Mouse (Mus musculus) urinary bladder, postnatal 4 days (tissue): ENCODE measurements around the gene Helq.

ENCODE experiments used
- DNase-seq, 2 experiments: peaks; one replicate each; pipeline ENCODE4 v3.0.0; 2021 to 2022; ENCODE audit warnings: low spot score in 2 of 2

Gene Helq

DNA sequence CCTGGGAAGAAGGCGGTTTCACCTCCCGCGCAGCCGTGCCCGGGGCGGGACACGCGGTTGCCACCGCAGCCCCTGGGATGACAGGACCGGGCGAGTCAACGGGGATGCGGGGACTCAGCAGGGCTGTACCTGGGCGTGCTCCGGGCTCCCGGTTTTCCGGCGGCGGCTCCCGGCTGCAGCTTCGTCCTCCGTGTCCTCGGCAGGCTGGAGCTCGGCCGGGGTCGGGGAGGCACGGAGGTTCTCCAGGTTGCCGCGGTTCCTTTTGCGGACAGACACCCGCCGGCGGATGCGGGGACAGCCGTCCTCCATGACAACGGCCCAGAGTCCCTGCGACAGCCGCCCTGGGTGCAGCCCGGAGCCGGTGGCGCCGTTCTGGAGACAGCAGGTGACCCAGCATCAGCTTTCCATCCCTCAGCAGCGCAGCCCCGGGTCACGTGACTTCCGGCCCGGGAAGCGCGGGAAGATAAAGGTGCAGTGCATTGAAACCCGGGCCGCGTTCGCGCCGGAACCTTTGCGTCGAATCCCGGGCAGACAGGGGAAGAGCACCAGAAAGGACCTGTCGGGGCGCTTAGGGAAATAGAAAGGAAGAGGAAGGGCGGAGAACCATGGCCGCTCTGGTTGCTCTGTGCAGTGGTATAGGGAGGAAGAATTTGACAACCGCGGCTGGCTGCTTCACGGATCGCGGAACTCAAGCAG lies at the start of gene Helq, which contains the start of gene Mrps18c:
Gene Helq (minus strand): TSS at position 434 of the 696 bp plus-strand sequence.
Gene Mrps18c (plus strand): TSS at position 463 of the 696 bp plus-strand sequence.
- DNase-seq, result peak; percentile 88

DNA sequence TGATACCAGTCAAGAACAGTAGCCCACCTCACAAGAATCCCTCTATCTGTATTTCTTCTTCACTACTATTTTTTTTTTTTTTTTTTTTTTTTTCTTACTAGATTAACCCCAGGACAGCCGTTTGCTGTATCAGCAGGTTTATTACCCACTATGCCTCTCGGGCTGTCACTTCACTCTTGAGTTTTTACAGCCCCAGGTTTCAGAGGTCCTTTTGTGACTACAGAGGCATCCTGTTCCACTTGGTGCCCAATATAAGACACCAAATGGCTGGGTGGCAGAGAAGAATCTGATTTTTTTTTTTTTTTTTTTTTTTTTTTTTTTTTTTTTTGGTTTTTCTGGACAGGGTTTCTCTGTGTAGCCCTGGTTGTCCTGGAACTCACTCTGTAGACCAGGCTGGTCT lies 48.7 kb upstream of the Helq start:
- DNase-seq, result no peak

DNA sequence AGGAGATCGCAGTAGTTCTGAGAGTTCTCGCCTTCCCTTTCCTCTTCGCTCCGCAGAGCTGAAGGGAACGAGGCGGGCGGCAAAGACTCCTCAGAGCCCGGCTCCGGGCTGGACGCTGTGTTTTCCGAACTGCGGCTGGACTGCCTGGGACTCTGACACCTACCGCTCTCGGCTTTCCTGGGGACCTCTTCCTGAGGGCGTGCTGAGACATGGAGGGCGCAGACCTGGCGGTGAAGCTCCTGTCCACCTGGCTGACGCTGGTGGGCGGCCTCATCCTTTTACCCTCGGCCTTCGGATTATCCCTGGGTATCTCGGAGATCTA lies 48.2 kb upstream of the Helq start:
- no peak for DNase-seq

DNA sequence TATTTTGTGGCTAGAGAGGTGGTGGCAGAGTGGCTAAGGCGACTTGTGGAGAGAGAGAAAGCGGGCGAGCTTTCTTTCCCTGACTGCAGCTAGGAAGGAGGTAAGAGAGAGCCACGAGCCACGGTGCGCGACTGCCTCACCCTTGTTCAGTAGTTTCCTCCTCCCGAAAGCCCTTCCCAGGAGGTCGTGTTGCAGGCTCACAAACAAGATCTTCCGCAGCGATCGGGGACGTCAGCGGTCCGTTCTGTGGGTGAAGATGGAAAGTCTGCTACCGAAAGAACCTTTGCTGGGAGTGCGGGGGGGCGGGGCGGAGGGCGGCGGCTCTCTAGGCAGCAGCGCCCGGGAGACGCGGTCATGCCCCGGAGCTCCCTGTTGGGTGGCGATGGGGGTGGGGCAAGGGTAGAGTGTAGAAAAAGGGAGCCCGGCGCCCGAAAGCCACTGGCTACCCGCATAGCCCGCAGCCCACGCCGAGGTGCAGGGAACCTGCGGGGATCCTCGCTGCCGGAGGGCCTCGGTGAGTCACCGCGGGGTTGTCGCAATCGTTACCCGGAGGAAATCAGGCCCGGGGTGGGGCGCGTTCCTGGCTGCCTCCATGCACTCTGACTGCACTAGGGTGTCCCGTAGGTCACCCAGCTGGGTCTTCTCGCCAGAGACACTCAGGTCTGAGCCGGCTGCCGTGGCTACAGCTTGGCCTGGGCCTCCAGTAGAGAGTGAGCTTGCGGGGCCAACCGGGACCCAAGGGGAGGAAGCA lies 47.6 kb upstream of the Helq start:
- DNase-seq, result peak; percentile 57 to 74

DNA sequence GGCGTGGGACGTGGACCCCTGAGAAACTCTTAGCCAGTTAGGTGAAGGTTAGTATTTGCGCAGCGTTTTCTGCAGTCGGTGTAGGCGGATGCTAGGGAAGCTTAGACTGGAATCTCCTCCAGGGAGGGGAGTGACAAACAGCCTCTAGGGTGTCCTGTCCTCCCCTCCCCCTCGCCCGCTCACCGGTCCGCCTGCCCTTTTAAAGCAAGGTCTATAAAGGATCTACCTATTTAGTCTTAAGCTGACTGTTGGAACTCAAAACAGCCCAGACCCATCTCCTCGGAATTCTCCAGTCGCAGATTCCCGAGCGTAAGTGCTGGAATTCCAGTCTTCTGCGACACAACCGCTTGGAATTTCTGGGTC lies 47.1 kb upstream of the Helq start, which contains the start of gene Gpat3:
Gene Gpat3 (plus strand): TSS at position 229 of the 363 bp plus-strand sequence.
- no peak for DNase-seq

DNA sequence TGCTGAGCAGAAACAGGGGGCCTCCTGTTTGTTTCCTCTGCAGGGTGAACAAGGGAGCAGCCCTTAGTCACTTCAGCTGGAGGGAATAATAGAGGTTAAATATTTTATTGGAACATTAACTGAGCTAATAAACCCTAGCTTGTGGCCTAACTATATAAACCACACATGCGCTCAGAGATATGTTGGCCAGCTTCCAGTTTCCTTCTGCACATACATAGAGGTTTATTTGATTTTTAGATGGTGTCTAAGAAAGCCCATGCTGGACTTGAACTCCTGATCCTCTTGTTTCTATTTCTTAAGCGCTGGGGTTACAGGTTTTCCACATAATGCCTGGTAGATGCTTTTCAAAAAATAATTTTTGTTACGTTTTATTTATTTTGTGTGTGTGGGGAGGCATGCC lies 46.1 kb upstream of the Helq start:
- no peak for DNase-seq

DNA sequence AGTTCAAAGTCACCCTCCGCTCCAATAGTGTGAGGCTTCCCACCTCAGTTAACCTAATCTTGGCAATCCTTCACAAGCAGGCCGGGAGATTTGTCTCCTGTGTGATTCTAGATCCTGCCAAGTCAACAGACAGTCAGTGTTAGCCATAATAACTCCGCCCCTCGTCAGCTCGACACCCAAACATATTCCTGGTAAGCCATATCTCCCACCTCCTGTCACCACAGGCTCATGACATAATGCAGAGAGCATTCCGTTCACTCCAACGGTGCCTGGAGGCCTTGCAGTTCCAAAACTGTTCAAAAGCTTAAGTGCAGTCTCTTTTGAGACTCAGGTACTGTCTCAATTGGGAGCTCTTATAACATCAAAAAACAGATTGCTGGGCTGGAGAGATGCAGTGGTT lies 39.5 kb upstream of the Helq start:
- no peak for DNase-seq

DNA sequence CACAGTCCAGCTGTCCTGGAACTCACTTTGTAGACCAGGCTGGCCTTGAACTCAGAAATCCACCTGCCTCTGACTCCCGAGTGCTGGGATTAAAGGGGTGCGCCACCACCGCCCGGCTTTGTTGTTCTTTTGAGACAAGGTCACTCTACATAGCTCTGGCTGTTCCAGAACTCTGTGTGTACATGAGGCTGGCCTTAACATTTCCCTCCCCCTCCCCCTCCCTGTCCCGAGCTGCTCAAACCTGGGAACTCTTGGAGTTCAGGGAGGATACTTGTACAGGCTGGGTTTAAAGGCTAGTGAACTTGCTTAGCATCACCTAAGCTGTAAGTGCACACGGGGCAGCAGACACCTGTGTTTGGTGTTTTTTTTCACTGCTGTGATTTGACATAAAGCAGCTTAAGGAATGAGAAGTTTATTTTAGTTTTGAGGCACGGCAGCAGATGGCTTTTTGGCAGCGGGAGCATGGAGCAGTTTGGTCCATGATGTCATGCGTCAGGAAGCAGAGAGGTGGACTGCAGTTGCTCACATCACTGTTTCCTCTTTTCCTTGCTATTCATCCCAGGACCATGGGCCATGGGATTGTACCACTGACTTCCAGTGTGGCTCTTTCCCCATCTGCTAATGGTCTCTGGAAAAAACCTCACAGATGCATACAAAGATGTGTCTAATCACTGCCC lies 37.6 kb upstream of the Helq start:
- DNase-seq, result no peak

DNA sequence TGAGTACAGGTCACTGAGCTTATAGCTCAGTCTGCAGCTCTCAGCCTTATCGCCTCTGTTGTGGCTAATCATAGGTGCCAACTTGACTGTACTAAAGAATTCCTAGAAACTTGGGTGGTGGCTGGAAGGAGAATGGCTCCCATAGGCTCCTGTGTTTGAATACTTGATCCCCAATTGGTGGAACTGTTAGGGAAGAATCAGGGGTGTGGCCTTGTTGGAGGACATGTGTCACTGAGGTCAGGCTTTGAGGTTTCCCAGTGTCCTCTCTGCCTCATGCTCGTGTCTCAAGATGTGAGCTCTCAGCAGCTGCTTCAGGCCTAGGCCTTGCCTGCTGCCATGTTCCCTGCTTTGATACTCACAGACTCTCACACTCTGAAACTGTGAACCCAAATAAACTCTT lies 35.4 kb upstream of the Helq start:
- no peak for DNase-seq

DNA sequence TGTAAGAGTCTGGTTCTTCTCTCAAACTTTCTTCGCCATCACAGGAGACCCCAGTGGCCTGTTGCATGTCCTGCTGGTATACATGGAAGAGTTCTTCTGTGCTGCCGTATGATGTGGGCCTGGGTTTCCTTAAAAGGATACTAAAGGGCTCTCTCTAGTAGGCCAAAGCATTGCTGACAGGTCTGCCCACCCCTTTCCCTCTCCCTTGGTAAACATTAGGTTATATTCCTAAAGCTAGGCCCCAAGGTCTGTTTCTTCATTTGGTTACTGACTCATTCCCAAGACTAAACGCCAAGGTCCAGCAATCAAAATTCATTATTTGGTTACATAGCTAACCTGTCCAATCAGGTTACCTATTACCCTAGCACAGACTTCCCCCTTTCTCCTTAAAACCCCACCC lies 34.3 kb upstream of the Helq start:
- no peak for DNase-seq

DNA sequence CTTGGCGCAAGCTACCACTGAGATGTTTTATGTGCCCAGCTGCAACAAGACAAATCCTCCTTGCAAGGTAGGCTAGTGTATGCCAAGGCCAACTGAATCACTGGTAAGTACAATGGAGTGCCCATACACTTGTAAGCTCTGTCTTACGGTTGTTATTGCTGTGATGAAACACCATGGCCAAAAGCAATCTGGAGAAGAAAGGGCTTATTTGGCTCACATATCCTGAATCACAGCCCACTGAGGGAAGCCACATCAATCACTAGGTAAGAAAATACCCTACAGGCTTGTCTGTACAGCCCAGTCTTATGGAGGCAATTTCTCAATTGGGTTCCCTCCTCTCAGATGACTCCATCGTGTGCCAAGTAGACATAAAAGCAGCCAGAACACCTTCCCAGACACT lies 30.3 kb upstream of the Helq start:
- no peak for DNase-seq

DNA sequence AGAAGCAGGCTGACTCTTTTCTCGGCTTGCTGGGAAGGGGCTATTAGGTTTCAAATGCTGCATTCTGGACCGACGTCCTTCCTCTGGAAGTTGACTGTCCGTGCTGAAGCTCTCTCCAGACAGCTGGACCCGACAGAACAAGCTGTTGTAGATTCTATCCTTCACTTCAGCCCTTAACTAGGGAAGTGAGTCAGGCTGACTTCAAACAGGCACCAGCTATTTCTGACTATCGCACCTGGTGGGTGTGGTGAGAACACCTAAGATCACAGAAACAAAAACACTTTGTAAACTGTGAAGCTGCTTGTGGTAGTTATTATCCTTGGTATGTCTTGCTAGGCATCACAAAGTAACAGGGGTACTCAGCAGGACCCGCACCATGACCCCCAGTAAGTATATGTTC lies 28.1 kb upstream of the Helq start:
- no peak for DNase-seq

DNA sequence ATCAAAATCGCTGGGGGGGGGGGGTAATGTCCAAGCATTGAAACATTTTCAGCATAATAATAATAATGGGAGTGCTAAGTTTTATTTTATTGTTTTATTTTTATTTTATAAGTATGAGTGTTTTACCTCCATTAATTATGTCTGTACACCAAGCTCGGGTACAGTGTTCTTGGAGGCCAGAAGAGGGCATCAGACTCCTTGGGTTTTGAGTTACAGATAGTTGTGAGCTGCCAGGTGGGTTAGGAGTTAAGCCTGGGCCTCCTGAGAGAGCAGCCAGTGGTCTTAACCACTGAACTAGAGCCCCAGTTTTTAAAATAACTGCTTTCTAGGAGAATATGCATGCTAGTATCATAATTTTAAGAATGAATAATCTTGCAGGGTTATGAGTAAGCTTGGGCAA lies 27.6 kb upstream of the Helq start:
- no peak for DNase-seq

DNA sequence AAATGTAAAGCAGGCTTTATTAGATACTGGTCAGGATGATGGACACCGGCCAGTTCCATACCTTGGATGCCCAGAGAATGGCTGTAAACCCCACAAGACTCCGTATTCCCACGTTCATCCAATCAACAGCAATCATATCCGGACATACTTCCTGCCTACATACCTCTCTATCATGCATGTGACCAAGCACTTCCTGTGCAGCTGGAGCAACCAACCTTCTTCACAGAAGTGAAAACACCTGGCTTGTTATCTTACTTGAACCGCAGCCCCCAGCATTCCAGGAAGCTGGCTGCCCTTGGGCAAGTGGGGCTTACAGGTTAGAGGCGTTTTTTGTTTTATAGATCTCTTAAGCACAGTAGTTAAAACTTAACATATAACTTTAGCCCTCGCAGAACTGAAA lies 24.4 kb upstream of the Helq start:
- no peak for DNase-seq

DNA sequence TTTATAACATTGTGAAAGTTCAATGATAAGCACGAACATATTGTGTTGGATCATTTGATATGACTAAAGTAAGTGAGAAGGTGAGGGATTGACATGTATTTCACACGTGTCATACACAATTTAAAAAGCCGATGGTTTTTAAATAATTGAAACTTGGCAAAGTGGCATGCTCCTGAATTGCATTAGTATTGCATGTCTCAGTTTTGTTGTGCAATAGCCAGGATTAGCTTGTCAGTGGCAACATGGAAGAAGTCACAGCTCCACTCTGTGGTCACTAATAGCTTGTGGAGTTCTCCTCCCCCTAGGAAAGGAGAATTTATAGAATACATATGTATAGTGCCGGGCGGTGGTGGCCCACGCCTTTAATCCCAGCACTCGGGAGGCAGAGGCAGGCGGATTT lies 23.0 kb upstream of the Helq start:
- no peak for DNase-seq

DNA sequence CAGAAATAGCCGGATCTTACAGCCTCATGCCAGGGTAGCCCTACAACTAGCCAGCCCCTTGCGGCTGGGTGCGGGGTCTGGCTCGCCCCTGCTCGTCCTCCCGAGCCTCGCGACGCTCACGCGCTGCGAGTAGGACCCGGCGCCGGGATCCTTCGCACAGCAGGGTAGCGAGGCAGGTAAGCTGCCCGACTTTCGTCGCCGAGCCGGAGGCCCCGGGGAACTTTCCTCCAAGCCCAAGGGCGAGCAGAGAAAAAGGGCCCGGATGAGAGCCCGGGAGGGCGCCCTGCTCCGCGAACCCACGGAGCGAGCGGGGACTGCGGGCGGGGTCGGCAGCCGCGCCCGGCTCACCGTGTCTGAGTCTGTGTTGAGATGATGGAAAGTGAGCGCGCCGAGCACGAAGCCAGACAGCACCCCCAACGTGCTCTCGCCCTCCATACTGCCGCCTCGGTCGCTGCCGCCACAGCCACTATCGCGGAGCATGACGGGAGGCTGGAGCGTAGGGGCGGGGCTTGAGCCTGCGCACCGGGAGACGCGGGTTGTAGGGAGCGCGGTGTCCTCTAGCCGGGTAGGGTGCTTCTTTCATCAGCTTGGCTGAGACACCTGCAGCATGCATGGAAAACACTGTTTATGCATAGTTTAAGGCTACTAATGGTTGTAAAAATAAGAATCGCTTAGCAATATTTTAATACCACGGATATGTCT lies 22.2 kb upstream of the Helq start, which contains the start of gene Abraxas1:
Gene Abraxas1 (minus strand): TSS at position 483 of the 702 bp plus-strand sequence.
- peak; percentile 72 to 82 for DNase-seq

DNA sequence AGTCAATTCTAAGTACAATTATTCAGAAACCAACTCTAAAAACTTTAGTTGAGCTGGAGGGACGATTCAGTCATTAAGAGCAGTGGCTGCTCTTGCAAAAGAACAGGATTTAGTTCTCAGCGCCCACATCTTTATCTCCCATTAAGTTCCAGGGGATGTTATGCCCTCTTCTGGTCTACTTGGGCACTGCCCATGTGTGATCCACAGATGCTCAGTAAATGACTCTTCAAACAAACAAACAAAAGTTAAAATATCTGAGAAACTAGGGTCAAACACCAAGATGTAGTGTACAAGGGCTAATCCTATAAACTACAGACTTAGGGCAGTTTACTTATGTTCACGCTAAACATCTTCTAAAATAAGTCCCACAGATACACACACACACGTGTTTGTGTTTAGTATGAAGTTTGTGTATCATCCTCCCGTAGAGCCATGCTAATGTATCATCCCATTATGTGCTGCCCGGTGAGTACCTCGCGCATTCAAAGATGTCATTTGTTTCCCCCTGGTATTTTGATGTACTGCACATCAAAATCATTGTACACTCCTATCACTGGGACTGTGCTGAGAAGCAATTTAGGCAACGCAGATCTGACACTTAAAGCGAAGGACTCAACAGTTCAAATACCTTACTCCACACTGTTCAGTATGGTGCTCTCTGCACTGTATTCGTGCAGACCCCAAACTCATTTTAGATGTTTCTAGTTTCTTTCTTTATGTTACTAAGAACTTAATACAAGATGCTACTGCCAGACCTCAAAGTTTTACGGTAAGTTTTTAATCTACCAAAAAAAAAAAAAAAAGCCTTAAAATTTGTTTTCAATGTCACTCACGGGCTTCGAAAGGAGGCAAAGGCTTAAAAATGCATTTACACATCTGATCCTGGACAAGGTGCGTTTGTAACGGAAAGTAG lies 21.4 kb upstream of the Helq start:
- DNase-seq, result no peak

DNA sequence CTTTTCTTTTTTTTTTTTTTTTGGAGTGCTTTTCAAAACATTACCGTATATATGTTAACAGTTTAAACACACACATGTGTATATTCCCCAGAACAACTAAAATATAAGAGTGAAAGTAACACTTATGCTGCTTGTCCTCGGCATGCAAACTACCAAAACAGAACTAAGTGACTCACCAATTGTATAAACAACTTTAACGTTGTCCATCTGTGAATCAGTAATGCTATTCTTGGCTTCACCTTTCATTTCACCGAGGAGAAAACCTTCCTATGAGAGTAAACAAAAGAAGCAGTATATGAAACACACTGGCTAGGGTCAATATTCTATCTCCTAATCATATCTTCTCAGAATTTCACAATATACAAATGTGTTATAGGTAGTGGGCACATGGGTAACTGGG lies 19.9 kb upstream of the Helq start:
- no peak for DNase-seq

DNA sequence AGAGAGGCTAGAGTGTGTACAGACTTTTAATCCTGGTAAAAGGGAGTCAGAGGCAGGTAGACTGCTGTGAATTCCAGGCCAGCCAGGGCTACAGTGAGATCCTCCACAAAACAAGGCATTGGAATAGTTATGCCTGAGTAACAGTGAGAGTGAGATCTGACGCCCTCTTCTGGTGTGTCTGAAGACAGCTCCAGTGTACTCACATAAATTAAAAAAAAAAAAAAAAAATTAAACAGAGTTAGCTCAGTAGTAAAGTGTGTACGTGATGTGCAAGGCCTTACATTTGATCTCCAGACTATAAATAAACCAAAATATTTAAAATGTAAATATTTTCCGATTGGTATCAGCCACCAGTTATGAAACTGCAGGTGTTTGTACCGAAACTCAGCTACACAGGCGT lies 4.3 kb downstream of the Helq start:
- no peak for DNase-seq

DNA sequence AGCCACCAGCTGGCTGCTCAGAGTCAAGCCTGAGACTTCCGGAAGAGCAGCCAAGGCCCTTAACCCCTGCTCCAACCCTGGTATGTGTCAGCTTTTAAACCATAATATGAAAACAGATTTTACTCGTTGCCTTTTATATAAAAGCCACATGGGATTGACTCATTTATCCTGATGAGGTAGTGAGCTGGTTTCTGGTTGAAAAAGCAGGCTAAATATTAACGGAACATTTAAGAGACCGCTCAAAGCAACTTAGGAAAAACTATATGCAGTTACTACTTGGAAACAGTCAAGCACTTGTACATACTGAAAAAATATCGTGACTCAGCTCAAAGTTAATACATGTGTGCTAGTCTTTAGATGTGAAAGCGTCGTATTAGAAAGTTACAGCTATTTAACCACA lies 6.1 kb downstream of the Helq start:
- DNase-seq, result no peak

DNA sequence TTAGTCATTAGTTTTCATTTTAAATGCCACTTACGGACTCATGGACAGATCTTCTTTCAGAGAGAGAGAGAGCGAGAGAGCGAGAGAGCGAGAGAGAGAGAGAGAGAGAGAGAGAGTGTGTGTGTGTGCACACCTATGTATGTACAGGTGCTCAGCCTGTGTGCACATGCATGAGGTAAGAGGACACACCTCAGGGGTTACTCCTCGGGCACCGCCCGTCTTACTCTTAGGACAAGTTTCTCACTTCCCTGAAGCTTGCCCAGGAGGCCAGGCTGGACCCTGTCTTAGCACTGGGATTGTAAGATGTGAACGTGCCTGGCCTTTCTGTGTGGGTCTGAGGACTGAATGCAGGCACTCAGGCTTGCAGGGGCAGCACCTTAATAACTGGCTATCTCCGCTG lies 10.9 kb downstream of the Helq start:
- DNase-seq, result no peak
